Mouse (Mus musculus) CH12.LX (cell line): ENCODE data around the gene Pprc1. TPM values are rescaled to one million over a fixed set of nuclear protein-coding genes. Genes with fewer than 3 reads are reported as not detected.

ENCODE experiments used
- DNase-seq: peaks from one replicate; pipeline ENCODE4 v3.0.0-alpha.2; 2013; ENCODE audit errors: extremely low read depth
- H3K27ac ChIP-seq: 2 replicates; pipeline ENCODE4 v1.5.1; 2012; ENCODE audit warnings: low read depth, mild to moderate bottlenecking, control low read depth, moderate library complexity; ENCODE audit not compliant: insufficient read depth
- H3K27me3 ChIP-seq: replicated peaks from 2 replicates; pipeline ENCODE3; 2012; ENCODE audit warnings: inconsistent platforms
- H3K36me3 ChIP-seq, 2 experiments: replicated peaks in 1 of 2; 2 replicates each; pipeline versions ENCODE3 to v1.6.1; 2012; ENCODE audit warnings: inconsistent platforms in 1 of 2, low read length in 1 of 2, mild to moderate bottlenecking in 1 of 2, mixed read lengths in 1 of 2, moderate library complexity in 1 of 2; ENCODE audit not compliant: control insufficient read depth in 1 of 2, insufficient read depth in 1 of 2
- H3K4me1 ChIP-seq, 2 experiments: 2 replicates each; pipeline ENCODE4 v1.6.1; 2012; ENCODE audit warnings: inconsistent platforms in 1 of 2, moderate library complexity in 1 of 2; ENCODE audit not compliant: insufficient read depth in 2 of 2, control insufficient read depth in 1 of 2
- H3K4me2 ChIP-seq: 2 replicates; pipeline ENCODE4 v1.6.1; 2012; ENCODE audit warnings: low read depth, mild to moderate bottlenecking, control low read depth; ENCODE audit not compliant: poor library complexity, insufficient read depth, severe bottlenecking
- H3K4me3 ChIP-seq, 3 experiments: fragments of 150-350 bp in 1 of 3; sonication (generic) in 1 of 3; replicated peaks in 1 of 3; 2 replicates each; pipeline versions ENCODE3 to v1.5.1; 2011 to 2012; ENCODE audit warnings: low read depth in 2 of 3, low read length in 2 of 3, mild to moderate bottlenecking in 2 of 3, moderate library complexity in 2 of 3, control low read depth in 1 of 3, improper control_type of control experiment in 1 of 3, inconsistent platforms in 1 of 3, mixed read lengths in 1 of 3; ENCODE audit not compliant: poor library complexity in 1 of 3
- H3K79me2 ChIP-seq: replicated peaks from 2 replicates; pipeline ENCODE4 v1.6.1; 2012; ENCODE audit warnings: mild to moderate bottlenecking, moderate library complexity; ENCODE audit not compliant: control insufficient read depth, poor library complexity, insufficient read depth, severe bottlenecking; ENCODE audit errors: extremely low read depth
- H3K9ac ChIP-seq: 2 replicates; pipeline ENCODE4 v1.6.1; 2012; ENCODE audit warnings: low read depth, mild to moderate bottlenecking, control low read depth, moderate library complexity; ENCODE audit not compliant: insufficient read depth
- H3K9me3 ChIP-seq: replicated peaks from 2 replicates; pipeline ENCODE3; 2012; ENCODE audit warnings: low read length, inconsistent platforms, mixed read lengths
- BHLHE40 ChIP-seq: IDR thresholded peaks from 2 replicates; pipeline ENCODE4 v1.6.1; 2011; ENCODE audit warnings: mild to moderate bottlenecking, low read depth, low read length, improper control_type of control experiment
- CHD1 ChIP-seq: IDR thresholded peaks from 2 replicates; pipeline ENCODE4 v1.6.1; 2012; ENCODE audit warnings: low read depth, low read length, improper control_type of control experiment, inconsistent platforms
- CHD2 ChIP-seq: IDR thresholded peaks from 2 replicates; pipeline ENCODE4 v1.6.1; 2011; ENCODE audit warnings: low read length, improper control_type of control experiment
- E2F4 ChIP-seq: IDR thresholded peaks from 2 replicates; pipeline ENCODE4 v1.6.1; 2011; ENCODE audit warnings: low read depth, low read length, improper control_type of control experiment; ENCODE audit not compliant: insufficient replicate concordance
- ELF1 ChIP-seq: IDR thresholded peaks from 2 replicates; pipeline ENCODE4 v1.6.1; 2014; ENCODE audit warnings: low read depth, mild to moderate bottlenecking, inconsistent platforms, low read length, improper control_type of control experiment
- EP300 ChIP-seq: IDR thresholded peaks from 2 replicates; pipeline ENCODE4 v1.6.1; 2011; ENCODE audit warnings: low read length, improper control_type of control experiment
- ETS1 ChIP-seq: conservative IDR thresholded peaks from 2 replicates; pipeline ENCODE4 v1.6.1; 2012; ENCODE audit warnings: low read depth, mild to moderate bottlenecking, inconsistent platforms, low read length, improper control_type of control experiment, moderate library complexity
- HCFC1 ChIP-seq: IDR thresholded peaks from 2 replicates; pipeline ENCODE4 v1.6.1; 2012; ENCODE audit warnings: low read depth, mild to moderate bottlenecking, inconsistent platforms, low read length, improper control_type of control experiment
- IRF4 ChIP-seq: IDR thresholded peaks from 2 replicates; pipeline ENCODE4 v1.6.1; 2014; ENCODE audit warnings: low read depth, mild to moderate bottlenecking, inconsistent platforms, low read length, improper control_type of control experiment
- JUN ChIP-seq: IDR thresholded peaks from 2 replicates; pipeline ENCODE4 v1.6.1; 2011; ENCODE audit warnings: low read depth, mild to moderate bottlenecking, low read length, improper control_type of control experiment, moderate library complexity; ENCODE audit not compliant: insufficient read depth
- JUND ChIP-seq: conservative IDR thresholded peaks from 2 replicates; pipeline ENCODE4 v1.6.1; 2011; ENCODE audit warnings: low read depth, low read length, improper control_type of control experiment
- MAX ChIP-seq: IDR thresholded peaks from 2 replicates; pipeline ENCODE4 v1.6.1; 2011; ENCODE audit warnings: low read length, improper control_type of control experiment
- MAZ ChIP-seq: IDR thresholded peaks from 2 replicates; pipeline ENCODE4 v1.6.1; 2012; ENCODE audit warnings: low read depth, mild to moderate bottlenecking, inconsistent platforms, low read length, improper control_type of control experiment, moderate library complexity
- MXI1 ChIP-seq: IDR thresholded peaks from 2 replicates; pipeline ENCODE4 v1.6.1; 2011; ENCODE audit warnings: mild to moderate bottlenecking, low read depth, low read length, improper control_type of control experiment
- POLR2A ChIP-seq: IDR thresholded peaks from 2 replicates; pipeline ENCODE4 v1.6.1; 2011; ENCODE audit warnings: low read depth, mild to moderate bottlenecking, improper control_type of control experiment, low read length
- RCOR1 ChIP-seq: conservative IDR thresholded peaks from 2 replicates; pipeline ENCODE4 v1.6.1; 2012; ENCODE audit warnings: low read depth, mild to moderate bottlenecking, inconsistent platforms, low read length, improper control_type of control experiment
- SIN3A ChIP-seq: IDR thresholded peaks from 2 replicates; pipeline ENCODE4 v1.6.1; 2012; ENCODE audit warnings: low read length, improper control_type of control experiment, inconsistent platforms
- SMC3 ChIP-seq: IDR thresholded peaks from 2 replicates; pipeline ENCODE4 v1.6.1; 2011; ENCODE audit warnings: low read depth, low read length, improper control_type of control experiment
- TBP ChIP-seq: conservative IDR thresholded peaks from 2 replicates; pipeline ENCODE4 v1.6.1; 2011; ENCODE audit warnings: low read depth, low read length, improper control_type of control experiment
- TCF12 ChIP-seq: IDR thresholded peaks from 2 replicates; pipeline ENCODE4 v1.6.1; 2014; ENCODE audit warnings: low read depth, mild to moderate bottlenecking, inconsistent platforms, low read length, improper control_type of control experiment
- UBTF ChIP-seq: IDR thresholded peaks from 2 replicates; pipeline ENCODE4 v1.6.1; 2012; ENCODE audit warnings: low read depth, mild to moderate bottlenecking, inconsistent platforms, low read length, improper control_type of control experiment, moderate library complexity
- USF1 ChIP-seq: IDR thresholded peaks from 2 replicates; pipeline ENCODE4 v1.6.1; 2014; ENCODE audit warnings: low read depth, mild to moderate bottlenecking, inconsistent platforms, low read length, improper control_type of control experiment
- ZMIZ1 ChIP-seq: IDR thresholded peaks from 2 replicates; pipeline ENCODE4 v1.6.1; 2012; ENCODE audit warnings: low read depth, mild to moderate bottlenecking, inconsistent platforms, low read length, improper control_type of control experiment
- dilution Hi-C: fragments of 300-500 bp; cut with MboI; formaldehyde crosslinking; loops from 2 replicates; pipeline ENCODE4 v1.14.3; 2020; ENCODE audit warnings: low sequenced_read_pairs; ENCODE audit not compliant: extremely low pct_unique_long_range_greater_than_20kb, extremely low pct_ligation_motif_present
- in situ Hi-C: fragments of 300-500 bp; cut with MboI; formaldehyde crosslinking; loops from 3 replicates; pipeline ENCODE4 v1.14.3; 2019; ENCODE audit warnings: low sequenced_read_pairs, low pct_ligation_motif_present, low pct_unique_long_range_greater_than_20kb, mixed read lengths
- polyA plus RNA-seq: library from polyadenylated mRNA; unstranded; fragments of >175 nt; gene quantifications from 2 replicates; pipeline ENCODE4 v1.2.1, GENCODE M21; 2012; ENCODE audit warnings: low read depth; ENCODE audit not compliant: insufficient read length
- total RNA-seq, 2 experiments: library from RNA; depleted of rRNA; stranded (reverse); fragments of 300-350 nt in 1 of 2; fragments of >200 nt in 1 of 2; gene quantifications; 2 replicates each; pipeline ENCODE4 v1.2.3; 2012 to 2014

Pprc1 gene
- total and polyA plus RNA-seq, 3 experiments: 13.0 to 68.7 (median 21.2) TPM

- Histone ChIP-seq H3K4me1 (peaks cover 8 to 53% of the 10 kb centered on the region in 2 experiments), H3K36me3 (peaks cover 0 to 5% of the 10 kb centered on the region in 2 experiments), H3K9me3 (no peaks in the 10 kb centered on the region), H3K79me2 (peaks cover 62% of the 10 kb centered on the region), H3K4me3 (peak overlapping the region in 2 of 3 experiments; percentile 12 to 56), H3K4me2 (peak overlapping the region; percentile 89), H3K27me3 (peaks cover 12% of the 10 kb centered on the region), H3K9ac (peak overlapping the region; percentile 81), H3K27ac (peak overlapping the region; percentile 89)
- dilution Hi-C loops: no loop called here
- peak; percentile 83 for DNase-seq
- in situ Hi-C loops: no loop called here
- TF ChIP-seq CHD1: no peak
- TF ChIP-seq SMC3: no peak
- peak; percentile 96 for TF ChIP-seq BHLHE40
- TF ChIP-seq JUND: no peak
- peak; percentile 78; the same call in 1 of the 2 replicates for TF ChIP-seq MXI1
- peak; percentile 87 for TF ChIP-seq MAX
- TF ChIP-seq EP300: peak; percentile 58
- peak; percentile 60; the same call in 1 of the 2 replicates for TF ChIP-seq UBTF
- peak; percentile 90 for TF ChIP-seq IRF4
- TF ChIP-seq TBP: peak; percentile 56; the same call in 1 of the 2 replicates
- TF ChIP-seq ZMIZ1: no peak; the same call in 1 of the 2 replicates
- peak; percentile 72 for TF ChIP-seq POLR2A
- TF ChIP-seq TCF12: peak; percentile 15; the same call in 1 of the 2 replicates
- TF ChIP-seq, all 38 proteins: peak for 9
Measured at GRCm38 (mm10) chr19:46041299-46041932, 3.3 kb upstream of the Pprc1 start.

- in situ Hi-C loops (no loop called here), dilution Hi-C loops (no loop called here)
- peak overlapping the region; percentile 89 for H3K4me2 ChIP-seq
- H3K9me3 ChIP-seq: no peaks in the 10 kb centered on the region
- peak overlapping the region; percentile 81 for H3K9ac ChIP-seq
- peak; percentile 56 for DNase-seq
- peaks cover 17% of the 10 kb centered on the region for H3K27me3 ChIP-seq
- peaks cover 8 to 49% of the 10 kb centered on the region in 2 experiments for H3K4me1 ChIP-seq
- H3K4me3 ChIP-seq: peak overlapping the region; percentile 28 to 84 (median 42)
- peak; percentile 9; the same call in 1 of the 2 replicates for TF ChIP-seq USF1
- TF ChIP-seq RCOR1: no peak
- TF ChIP-seq HCFC1: no peak
- TF ChIP-seq SIN3A: no peak; the same call in 1 of the 2 replicates
- TF ChIP-seq JUN: no peak
- peak; percentile 91 for TF ChIP-seq BHLHE40
- TF ChIP-seq ETS1: 0 out of 2 replicates have a peak, but pooled peaks have one; percentile 29
- 0 out of 2 replicates have a peak, but pooled peaks have one; percentile 26 for TF ChIP-seq TBP
- peak; percentile 78 for TF ChIP-seq MXI1
- peak; percentile 3; the same call in 1 of the 2 replicates for TF ChIP-seq TCF12
- TF ChIP-seq MAZ: no peak
- no peak for TF ChIP-seq ELF1
- peak; percentile 63 for TF ChIP-seq CHD2
- TF ChIP-seq E2F4: no peak
- H3K79me2 ChIP-seq: peaks cover 56% of the 10 kb centered on the region
- H3K36me3 ChIP-seq: no peaks in the 10 kb centered on the region
- H3K27ac ChIP-seq: peak overlapping the region; percentile 89
Measured at GRCm38 (mm10) chr19:46041933-46042475, 2.7 kb upstream of the Pprc1 start.
